Mouse (Mus musculus) naive thymus-derived CD4-positive, alpha-beta T cell, adult 2 months (primary cell): Measurements from ENCODE around the gene Hamp.

Experiments
- DNase-seq: peaks from one replicate; pipeline ENCODE4 v3.0.0-alpha.2; 2011; ENCODE audit warnings: low read depth

Gene Hamp

DNA sequence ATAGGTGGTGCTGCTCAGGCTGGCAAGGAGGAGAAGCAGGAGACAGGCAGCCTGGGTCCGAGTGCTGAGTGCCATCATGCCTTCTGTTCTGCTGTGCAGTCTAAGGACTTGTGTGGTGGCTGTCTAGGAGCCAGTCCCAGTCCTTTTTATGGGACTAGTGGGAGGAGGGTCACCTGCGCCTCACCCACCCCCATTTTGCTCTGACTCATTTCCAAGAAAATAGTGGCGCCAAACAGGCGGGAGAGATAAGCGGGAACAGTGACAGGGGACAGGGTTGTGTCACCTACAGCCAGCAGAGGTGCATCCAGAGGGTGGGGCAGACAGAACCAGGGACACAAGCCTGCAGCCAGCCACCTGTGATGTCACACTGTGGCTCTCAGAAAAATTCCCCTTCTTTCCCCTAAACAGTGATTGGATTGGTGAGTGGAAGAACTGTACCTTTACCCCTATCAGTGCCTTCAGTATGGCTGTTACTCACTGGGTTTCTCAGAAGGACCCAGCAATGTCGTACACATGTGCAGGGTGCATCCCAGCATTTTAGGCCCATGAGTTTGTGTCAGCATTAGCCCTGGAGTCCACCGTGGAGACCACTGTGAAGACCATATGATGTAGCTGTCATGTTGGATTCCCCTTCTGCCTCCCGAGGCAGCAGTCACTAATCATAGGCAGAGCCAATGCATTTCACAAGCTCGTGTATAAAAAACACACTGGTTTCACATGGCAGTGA, at the start of gene Hamp:
Gene Hamp (minus strand): TSS at position 124 of the 727 bp plus-strand sequence.
- no peak for DNase-seq

DNA sequence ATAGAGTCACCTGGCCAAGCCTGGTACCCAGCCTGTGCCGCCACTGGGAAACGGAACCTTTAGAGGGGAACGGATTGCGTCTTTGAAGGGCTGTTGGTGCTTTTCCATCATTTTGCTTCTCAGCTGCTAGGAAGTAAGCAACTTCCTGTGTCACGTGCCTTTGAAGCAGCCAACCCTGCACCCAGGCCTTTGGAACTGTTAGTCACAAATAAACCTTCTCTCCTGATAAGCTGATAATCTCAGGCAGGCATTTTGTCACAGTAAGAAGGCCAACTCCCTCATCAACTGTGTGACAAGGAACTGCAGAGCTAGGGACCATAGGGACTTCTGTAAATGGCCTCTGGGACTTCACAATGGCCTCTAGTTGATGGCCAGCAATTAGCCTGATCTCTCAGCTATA, 48.3 kb upstream of the Hamp start:
- DNase-seq: no peak

DNA sequence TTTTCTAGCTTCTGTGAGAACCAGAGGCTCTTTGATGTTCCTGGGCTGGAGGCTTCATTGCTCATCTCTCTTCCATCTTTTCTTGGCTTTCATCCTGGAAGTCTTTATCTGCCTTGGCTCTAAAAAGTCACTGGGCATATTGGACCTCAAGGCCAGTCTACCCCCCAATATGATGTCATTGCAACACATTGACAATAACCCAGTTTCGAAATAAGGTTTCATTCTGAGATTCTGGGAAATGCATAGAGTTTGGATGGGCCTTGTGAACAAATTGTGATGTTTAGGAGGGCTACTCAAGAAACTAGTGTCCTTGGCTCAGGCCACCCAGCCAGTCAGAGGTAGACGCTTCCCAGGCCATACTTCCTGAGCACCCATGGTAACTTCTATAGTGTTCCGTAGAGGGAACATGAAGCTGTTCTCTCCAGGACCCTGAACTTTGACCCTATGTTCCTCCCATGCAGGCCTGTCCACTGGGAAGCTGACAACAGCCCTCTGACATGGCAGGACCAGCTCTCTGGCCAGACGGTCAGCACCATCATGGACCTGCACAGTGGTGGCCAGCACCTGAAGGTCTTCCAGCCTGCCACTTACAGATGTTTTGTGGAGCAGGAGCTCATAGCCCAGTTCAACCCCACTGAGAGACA, 44.8 kb upstream of the Hamp start:
- no peak for DNase-seq

DNA sequence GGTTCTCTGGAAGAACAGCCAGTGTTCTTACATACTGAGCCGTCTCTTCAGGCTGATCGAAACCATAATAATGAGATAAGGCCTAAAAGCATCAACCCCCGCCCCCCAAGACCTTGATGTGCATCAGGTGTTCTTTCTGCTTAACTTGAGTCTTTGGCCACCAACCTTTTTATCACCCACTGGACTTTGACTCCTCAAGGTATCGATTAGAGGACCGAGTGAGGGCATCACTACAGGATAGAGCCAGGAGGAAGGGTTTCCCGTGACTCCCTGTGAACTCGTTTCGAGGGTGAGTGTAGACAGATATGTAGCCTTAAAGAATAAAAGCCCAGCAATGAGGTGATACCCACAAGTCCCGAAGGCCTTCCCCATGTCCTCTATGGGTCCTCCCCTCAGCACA, 41.5 kb upstream of the Hamp start:
- DNase-seq: no peak

DNA sequence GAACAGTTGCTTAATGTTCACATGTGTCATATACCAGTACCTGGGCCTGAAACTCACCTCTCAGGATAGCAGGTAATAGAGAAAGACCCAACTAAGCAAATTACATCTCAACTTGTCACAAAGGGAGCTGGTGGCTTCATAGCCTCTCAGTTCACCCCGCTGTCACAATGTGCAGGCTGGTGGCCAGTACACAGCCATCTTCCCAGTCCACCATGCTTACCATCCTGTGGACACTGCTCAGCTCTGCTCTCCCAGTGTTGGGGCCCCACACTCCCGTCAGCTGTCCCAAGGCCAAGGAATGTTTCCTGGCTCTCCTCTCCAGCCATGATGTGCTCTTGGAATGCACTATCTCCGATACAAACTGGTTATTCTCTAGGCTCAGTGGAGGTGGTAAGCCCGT, 37.9 kb upstream of the Hamp start:
- DNase-seq: no peak

DNA sequence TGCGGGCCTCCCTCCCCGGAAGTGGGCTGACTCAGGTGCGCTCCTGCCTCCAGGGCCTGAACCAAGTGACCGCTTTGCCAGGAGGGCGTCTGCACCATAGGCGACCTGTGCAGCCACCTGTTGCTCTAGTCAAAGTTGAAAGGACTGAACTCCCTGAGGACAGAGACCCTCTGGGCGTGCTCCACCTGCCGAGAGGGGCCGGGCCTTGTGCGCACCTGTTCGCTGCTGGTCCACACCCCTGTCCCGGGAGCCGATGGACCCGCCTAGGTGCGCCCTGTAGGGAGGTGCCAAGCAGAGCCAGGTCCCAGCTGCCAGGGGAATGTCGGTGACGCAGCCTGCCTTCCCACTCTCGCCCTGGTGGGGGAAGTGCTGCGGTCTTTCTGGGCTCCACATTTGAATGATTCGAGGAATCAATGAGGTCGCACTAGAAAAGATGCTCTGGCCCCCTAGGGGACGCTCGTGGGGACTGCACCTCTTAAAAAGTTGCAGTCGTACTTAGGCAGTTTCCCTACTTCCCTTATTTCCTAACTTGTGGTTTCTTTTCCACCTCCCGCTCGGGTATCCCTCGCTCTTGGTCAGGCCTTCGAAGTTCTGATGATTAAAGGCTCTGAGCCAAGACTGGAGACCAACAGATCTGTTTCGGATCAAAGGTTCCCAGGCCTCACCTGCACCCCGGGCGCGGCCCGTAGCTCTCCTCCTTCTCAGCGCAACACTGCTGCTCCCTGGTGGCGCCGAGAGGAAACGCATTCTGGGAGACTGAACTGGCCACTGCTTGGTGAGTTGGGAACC, 29.9 kb upstream of the Hamp start, which contains the start of gene Fam187b:
Gene Fam187b (plus strand): TSS at position 290 of the 789 bp plus-strand sequence.
- peak; percentile 95 for DNase-seq

DNA sequence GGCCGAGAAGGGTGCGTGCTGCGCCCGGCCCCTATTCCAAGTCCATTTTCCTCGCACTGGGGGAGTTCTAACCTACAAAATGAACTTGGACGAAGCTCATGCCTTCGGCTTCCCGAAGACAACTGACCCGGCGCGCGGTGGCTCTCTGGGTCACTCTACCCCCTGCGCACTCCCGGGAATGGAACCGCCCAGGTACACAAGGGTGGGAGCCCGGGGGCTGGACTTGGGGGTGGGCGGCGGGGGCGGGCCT, 29.3 kb upstream of the Hamp start, which contains the start of gene Lsr:
Gene Lsr (minus strand): TSS at position 214 of the 250 bp plus-strand sequence.
- no peak for DNase-seq

DNA sequence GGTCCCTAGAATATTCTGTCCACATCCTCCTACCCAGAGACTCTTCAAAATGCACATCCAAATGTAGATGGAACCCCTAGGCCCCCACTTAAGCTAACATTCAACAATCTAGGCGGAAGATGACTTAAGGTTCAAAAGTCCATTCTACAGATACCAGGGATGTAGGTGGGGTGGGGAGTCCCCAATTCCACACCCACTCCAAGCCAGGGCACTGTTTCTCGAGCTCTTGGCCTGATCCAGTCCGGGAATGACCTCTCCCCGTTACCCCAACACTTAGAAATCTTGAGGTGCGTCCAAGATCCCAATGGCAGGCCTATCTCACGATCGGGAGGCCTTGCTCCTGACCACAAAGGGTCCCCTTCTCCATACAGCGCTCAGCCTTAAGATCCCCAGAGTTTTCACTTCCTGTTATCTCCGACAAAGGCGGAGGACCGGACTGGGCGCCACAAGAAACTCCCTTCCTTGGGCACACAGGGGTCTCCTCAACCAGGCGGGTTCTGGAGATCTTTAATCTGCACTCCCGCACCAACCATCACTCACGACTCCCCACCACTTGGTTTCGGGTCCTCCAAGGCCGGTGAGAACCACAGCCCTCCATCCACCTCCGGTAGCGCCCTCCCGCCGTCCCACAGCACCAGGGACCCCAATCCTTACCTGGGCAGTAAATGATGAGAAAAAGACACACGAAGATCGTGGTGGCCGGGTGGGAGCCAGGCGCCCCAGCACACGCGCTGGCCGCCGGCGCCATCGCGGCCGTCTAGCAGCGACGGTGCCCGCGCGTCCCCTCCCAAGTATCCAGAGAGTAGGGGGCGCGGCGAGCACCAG, 28.8 kb upstream of the Hamp start:
- no peak for DNase-seq

DNA sequence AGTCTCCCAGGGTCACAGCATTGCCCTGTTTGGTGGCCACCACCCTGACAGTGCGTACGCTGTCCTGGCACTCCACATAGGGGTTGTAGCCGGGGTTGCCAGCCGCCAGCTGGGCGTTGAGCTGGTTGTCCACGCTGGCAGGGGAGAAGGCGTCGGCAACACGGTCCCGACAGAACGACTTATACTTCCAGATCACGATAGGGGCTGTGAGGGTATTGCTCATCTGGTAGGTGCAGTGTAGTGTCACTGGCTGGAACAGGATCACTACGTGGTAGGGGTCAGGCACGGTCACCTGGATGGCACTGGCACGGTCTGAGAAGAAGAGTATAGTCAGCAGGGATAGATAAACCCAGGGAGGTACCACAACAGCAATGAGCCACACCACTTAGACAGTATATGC, 28.1 kb upstream of the Hamp start:
- DNase-seq: no peak

DNA sequence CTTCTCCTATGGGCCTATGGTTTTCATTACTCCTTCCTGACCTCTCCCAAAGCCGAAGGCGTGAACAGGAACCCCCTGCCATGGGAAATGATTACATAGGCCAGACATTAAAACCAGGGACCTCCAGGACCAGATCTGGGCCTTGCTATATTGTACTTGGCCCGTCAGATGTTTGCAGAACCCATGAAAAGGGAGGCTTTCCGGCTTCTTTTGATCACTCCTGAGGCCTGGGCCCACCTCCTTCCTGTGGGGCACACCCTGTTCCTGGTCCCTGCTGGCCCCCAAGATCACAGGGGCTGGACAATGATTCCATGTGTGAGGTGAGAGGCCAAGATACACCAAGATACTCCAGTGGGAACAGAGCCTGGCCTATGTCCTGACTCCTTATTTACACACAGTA, 25.3 kb upstream of the Hamp start:
- no peak for DNase-seq

DNA sequence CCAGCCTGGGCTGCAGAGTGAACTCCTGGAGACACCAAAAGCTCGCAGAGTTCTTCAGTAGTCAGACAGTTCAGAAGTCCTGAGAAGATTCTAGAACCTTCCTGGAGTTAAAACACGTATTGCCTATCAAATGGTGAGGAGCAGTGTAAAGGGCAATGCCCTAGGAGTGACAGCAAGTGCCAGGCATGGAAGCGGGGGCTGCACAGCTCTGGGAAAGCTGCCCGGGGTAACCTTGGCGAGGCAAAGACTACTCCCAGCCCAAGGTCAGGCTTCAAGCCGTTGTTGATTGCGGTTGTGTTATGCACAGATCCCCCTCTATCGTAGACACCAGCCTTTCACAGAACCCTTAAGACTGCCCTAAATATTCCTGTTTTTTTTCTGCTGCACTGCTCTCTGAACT, 24.8 kb upstream of the Hamp start:
- DNase-seq: no peak

DNA sequence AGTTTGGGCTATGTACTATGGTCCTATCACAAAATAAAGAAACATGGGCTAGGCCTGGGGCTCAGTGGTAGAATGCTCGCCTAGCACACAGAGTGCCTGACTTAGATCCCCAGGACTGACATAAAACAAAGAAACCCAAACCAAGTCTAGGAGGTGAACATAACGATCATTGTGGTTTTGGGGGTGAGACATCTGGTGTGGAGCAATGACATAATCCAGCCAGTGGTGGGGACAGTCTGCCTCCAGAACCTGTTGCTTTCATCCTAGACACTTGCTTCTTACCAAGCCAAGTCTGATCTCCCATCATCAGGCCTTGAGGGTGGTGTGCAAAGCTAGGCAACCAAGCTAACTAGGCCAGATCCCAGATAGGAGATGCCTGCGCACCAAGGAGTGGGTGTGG, 22.8 kb upstream of the Hamp start:
- no peak for DNase-seq

DNA sequence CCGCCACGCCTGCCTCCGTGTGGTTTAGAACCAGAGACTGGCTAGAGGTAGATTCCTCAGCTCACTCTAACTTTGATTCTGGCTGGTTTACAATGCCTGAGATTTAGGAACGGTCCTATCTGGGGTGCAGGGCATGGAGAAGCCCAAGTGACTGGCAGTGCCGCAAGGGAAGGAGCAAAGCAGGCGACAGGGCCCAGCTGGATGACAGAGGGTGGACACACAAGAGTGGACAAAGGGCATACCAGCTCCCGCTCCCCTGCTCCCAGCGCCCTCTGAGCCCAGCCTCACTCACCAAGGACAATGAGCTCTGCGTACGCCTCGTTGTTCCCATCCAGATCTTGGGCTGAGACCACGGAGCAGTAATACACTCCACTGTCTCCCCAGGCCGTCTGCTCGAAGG, 21.8 kb upstream of the Hamp start:
- DNase-seq: no peak

DNA sequence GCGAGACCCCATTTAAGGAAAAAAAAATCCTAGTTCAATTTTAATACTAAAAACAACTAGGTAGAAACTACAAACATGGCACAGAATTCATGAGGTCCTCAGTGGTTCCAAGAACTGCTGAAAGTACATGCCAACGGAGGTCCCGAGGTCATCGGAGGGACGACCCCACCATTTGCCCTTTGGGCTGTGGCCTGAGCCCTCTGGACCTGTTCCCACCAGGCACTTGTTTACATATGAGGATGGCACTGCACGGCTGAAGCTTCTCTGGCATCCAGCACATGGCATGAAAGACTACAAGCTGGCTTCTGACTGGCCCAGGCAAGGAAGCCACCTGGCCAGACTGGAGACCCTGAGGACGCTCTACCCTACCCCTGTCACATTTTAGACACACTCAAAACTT, 20.5 kb upstream of the Hamp start:
- DNase-seq: no peak

DNA sequence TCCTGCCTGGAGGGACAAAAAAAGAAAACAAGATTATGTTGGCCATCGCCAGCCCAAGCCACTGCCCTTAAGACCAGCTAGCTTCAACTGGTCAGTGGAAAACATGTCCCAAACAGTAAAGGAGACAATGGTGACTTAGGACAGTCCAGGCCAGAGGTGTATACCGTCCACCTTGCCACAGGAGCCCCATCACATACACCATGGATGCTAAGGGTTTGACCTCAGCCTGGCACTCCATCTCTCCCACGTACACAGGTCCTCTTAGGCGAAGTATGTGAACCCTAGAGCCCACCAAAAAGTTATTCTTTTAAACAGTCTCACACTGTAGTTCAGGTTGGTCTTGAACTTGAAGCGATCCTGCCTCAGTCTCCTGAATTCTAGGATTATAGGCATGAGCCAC, 19.0 kb upstream of the Hamp start:
- DNase-seq: no peak

DNA sequence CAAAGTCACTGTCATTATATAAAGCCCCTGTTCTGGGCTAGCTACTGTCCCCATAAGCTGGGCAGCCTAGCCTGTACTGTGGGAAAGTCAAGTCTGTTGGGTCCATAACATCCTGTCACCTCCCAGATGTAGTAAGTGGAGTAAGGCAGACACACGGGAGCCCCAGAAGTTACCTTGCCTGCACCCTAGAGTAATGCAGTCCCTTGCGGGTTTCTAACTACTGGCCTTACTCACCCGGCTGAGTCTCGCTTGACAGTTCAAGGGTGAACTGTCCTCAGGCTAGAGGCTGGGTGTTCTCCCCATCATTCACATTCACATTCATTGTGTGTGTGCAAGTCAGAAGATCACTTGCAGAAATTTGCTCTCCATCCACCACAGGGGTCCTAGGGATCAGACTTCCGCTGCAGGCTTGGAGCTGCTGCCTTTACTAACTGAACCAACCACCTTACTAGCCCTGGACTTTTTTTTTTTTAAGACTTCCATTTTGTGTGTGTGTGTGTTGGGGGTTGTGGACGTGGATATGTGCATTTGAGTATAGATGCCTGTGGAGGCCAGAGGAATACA, 16.0 kb upstream of the Hamp start:
- DNase-seq: no peak

DNA sequence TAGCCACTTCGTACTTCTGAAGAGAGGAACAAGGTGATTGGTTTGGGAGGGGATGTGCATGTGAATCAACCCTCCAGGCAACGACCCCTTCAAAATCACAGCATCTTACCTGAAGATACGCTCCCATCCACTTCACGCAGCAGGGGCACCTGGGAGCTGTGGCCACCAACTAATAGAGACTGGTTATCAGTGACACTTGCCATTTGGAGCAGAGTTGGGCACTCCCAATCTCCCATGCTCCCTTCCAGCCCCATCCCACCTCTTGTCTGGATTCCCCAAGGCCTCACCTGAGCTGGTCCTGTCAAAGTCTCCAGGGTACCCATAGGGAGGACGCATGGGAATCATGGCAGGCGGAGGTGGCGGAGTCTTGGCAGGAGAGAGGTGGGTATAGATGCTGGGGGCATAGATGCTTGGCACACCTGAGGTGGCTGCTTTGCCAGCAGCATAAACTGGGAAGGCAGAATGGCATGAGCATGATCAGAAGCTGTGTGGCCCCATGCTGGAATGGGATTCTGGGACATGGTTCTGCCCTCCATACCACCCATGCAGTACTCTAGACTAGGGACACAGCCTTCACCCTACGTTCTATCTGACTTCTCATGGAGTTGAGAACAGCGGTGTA, 15.1 kb upstream of the Hamp start:
- DNase-seq: no peak

DNA sequence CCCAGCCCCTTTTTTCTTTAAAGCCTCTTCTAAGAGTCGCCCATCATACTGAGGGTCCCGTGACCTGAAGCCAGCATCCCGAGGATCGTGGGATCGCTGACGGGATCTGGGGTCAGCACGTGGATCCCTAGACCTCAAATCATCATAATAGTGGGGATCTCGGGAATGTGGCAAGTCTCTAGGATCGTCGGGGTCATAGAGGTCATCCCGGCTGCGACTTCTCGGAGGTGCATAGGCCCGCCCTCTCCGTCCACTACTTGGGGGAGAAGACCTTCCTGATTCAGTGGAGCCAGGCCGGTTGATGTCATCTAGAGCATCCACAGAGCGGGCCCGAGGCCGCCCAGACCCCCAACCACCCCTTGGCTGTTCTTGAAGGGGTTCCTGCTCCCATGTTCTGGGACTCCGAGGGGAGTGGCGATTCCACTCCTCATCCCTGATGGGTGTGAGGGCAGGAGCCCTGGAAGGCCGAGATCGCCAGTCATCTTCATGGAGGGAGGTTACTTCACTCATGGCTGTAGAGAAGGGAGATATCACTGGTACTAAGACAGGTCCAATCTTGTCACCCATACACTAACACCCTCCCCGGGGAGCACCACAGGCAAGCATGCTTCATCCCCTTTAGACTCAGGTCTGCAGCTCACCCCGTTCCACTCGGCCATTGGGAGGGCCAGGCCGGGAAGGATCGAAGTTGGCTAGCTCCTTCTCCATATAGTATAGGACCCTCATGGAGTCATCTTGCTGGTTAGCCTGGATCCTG, 14.5 kb upstream of the Hamp start:
- DNase-seq: no peak

DNA sequence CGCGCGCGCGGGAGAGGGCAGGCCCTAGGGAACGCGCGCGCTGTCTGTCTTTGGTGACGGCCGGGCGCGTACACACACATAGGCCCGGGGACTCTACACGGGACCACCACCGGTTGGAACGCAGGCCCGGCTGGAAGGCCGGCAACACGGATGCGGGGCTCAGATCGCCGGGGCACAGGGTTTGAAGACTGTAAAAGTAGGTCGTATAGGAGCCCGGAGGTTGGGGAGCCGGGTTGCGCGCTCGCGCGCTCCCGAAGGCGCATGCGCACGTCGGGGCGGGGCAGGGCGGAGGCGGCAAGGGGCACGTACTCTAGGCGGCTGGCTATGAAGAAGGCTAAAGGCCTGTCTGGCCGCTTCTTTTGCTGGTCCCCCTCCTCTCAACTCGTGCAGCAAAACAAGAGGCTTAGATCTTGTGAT, 13.5 kb upstream of the Hamp start:
- peak; percentile 96 for DNase-seq

DNA sequence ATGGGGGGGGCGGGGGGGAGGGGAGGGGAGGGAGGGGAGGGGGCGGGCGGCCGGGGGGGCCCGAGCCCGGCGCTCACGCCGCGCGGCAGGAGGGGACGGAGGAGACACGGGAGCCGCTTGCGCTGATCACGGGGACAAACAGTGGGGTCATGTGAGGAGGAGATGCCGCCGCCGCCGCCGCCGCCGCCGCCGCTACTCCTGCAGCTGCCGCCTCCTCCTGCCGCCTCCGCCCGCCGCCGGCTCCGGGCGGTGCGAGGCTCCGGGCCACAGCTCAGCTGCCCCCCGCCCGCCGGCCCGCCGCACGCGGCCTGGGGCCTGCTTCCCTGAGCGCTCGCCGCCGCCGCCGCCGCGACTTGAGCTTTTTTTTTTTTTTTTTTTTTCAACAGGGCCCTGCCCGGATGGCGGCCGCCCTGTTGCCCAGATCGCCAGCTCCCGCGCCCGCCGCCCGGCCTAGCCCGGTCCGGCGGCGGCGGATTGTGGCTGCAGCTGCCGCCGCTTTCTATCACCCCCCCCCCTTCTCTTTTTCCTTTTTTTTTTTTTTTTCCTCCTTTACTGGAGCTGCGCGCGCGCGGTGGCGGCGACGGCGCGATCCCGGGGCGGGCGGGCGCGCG, 13.0 kb upstream of the Hamp start, which contains the start of gene Usf2:
Gene Usf2 (minus strand): TSS at position 48 of the 611 bp plus-strand sequence.
- peak; percentile 86 for DNase-seq
